Mouse (Mus musculus) MN1 (cell line): ENCODE measurements around the gene Rreb1.

Experiments
- DNase-seq: peaks from one replicate; pipeline ENCODE4 v3.0.0-alpha.2; 2016; ENCODE audit warnings: low spot score

The Rreb1 gene

GRCm38 (mm10) chr13:37918336-37919261, 140.4 kb downstream of the Rreb1 start:
- no peak for DNase-seq

- no peak for DNase-seq
Observed at GRCm38 (mm10) chr13:37919711-37920277, 141.6 kb downstream of the Rreb1 start.

GRCm38 (mm10) chr13:37920727-37921126, 142.5 kb downstream of the Rreb1 start:
- no peak for DNase-seq

- DNase-seq, result no peak
Observed at GRCm38 (mm10) chr13:37923091-37923490, 144.9 kb downstream of the Rreb1 start.

- DNase-seq, result no peak
Observed at GRCm38 (mm10) chr13:37923643-37924460, 145.7 kb downstream of the Rreb1 start.

- DNase-seq, result no peak
Observed at GRCm38 (mm10) chr13:37924461-37924948, 146.3 kb downstream of the Rreb1 start.

- no peak for DNase-seq
Observed at GRCm38 (mm10) chr13:37926394-37926793, 148.2 kb downstream of the Rreb1 start.

GRCm38 (mm10) chr13:37929532-37929931, 151.3 kb downstream of the Rreb1 start:
- DNase-seq, result no peak

GRCm38 (mm10) chr13:37930091-37930490, 151.9 kb downstream of the Rreb1 start:
- DNase-seq, result no peak

GRCm38 (mm10) chr13:37930621-37931020, 152.4 kb downstream of the Rreb1 start:
- DNase-seq, result no peak

- no peak for DNase-seq
Observed at GRCm38 (mm10) chr13:37931210-37931922, 153.2 kb downstream of the Rreb1 start.

GRCm38 (mm10) chr13:37934075-37934474, 155.9 kb downstream of the Rreb1 start:
- no peak for DNase-seq

- no peak for DNase-seq
Observed at GRCm38 (mm10) chr13:37934920-37935319, 156.7 kb downstream of the Rreb1 start.

- no peak for DNase-seq
Observed at GRCm38 (mm10) chr13:37936351-37936750, 158.2 kb downstream of the Rreb1 start.

GRCm38 (mm10) chr13:37940167-37940566, 162.0 kb downstream of the Rreb1 start:
- no peak for DNase-seq

- DNase-seq, result no peak
Observed at GRCm38 (mm10) chr13:37940649-37941048, 162.4 kb downstream of the Rreb1 start.

- no peak for DNase-seq
Observed at GRCm38 (mm10) chr13:37941138-37941645, 163.0 kb downstream of the Rreb1 start.

- DNase-seq, result no peak
Observed at GRCm38 (mm10) chr13:37941950-37942886, 164.0 kb downstream of the Rreb1 start.

GRCm38 (mm10) chr13:37942887-37943331, 164.7 kb downstream of the Rreb1 start:
- no peak for DNase-seq

GRCm38 (mm10) chr13:37943466-37943865, 165.3 kb downstream of the Rreb1 start:
- DNase-seq, result no peak
